Mouse (Mus musculus) heart, postnatal 0 days (tissue): ENCODE measurements around the gene Foxk2. TPM values are rescaled to one million over a fixed set of nuclear protein-coding genes. Genes with fewer than 3 reads are reported as not detected.

Source experiments
- ATAC-seq: fragments of 200-750 bp; cut with Nextera tagmentation; 2 replicates; pipeline ENCODE4 v1.8.0; 2017; ENCODE audit warnings: low read depth, moderate number of reproducible peaks, moderate library complexity; ENCODE audit not compliant: insufficient read depth
- DNase-seq: peaks from one replicate; pipeline ENCODE4 v3.0.0-alpha.2; 2016; ENCODE audit warnings: low spot score
- H3K27ac ChIP-seq: fragments of 300-500 bp; sonication (generic); 2 replicates; pipeline ENCODE4 v1.5.1; 2014; ENCODE audit warnings: low read depth, mild to moderate bottlenecking
- H3K27me3 ChIP-seq: fragments of 300-500 bp; sonication (generic); 2 replicates; pipeline ENCODE4 v1.6.1; 2014; ENCODE audit warnings: low read length, mixed read lengths; ENCODE audit not compliant: control insufficient read depth, insufficient read depth
- H3K36me3 ChIP-seq: fragments of 300-500 bp; sonication (generic); replicated peaks from 2 replicates; pipeline ENCODE4 v1.6.1; 2014; ENCODE audit warnings: low read length, mixed read lengths; ENCODE audit not compliant: control insufficient read depth, insufficient read depth
- H3K4me1 ChIP-seq: fragments of 300-500 bp; sonication (generic); 2 replicates; pipeline ENCODE4 v1.6.1; 2014; ENCODE audit warnings: antibody characterized with exemption; ENCODE audit not compliant: control insufficient read depth, insufficient read depth
- H3K4me2 ChIP-seq: fragments of 300-500 bp; sonication (generic); 2 replicates; pipeline ENCODE4 v1.6.1; 2014; ENCODE audit warnings: low read depth, mild to moderate bottlenecking, low read length, moderate library complexity
- H3K4me3 ChIP-seq: fragments of 300-500 bp; sonication (generic); 2 replicates; pipeline ENCODE4 v1.5.1; 2014; ENCODE audit warnings: low read depth, low read length
- H3K9ac ChIP-seq: fragments of 300-500 bp; sonication (generic); replicated peaks from 2 replicates; pipeline ENCODE4 v1.6.1; 2014; ENCODE audit warnings: low read depth, low read length, mixed read lengths
- H3K9me3 ChIP-seq: fragments of 300-500 bp; sonication (generic); replicated peaks from 2 replicates; pipeline ENCODE4 v1.6.1; 2016; ENCODE audit warnings: low read length; ENCODE audit not compliant: control insufficient read depth
- CTCF ChIP-seq: IDR thresholded peaks from 2 replicates; pipeline ENCODE4 v1.5.1; 2016; ENCODE audit warnings: antibody characterized with exemption, control low read depth, low read depth
- EP300 ChIP-seq: IDR thresholded peaks from 2 replicates; pipeline ENCODE4 v1.6.1; 2016; ENCODE audit warnings: antibody characterized with exemption, low read depth
- WGBS: fragments of 180-500 bp; shearing (Covaris S2); extraction: QIAGEN DNeasy Blood & Tissue Kit; methylation state at CpG from one replicate; pipeline ENCODE4 v1.1.7; 2014; 5-methylcytosine and 5-hydroxymethylcytosine counted together
- polyA plus RNA-seq: library from polyadenylated mRNA; unstranded; fragments of >200 nt; fragmentation: Nextera tagmentation; extraction: Ambion mirVana; gene quantifications from 2 replicates; pipeline ENCODE4 v1.2.1, GENCODE M21; 2015
- total RNA-seq: library from RNA; depleted of rRNA; stranded (reverse); fragments of >200 nt; gene quantifications from 2 replicates; pipeline ENCODE4 v1.2.3, GENCODE M21; 2014; ENCODE audit warnings: low replicate concordance

Foxk2 gene
- total and polyA plus RNA-seq, 2 experiments from 2014 or later: 3.8 to 25.8 TPM

GRCm38 (mm10) chr11:121228129-121229017 is 31.4 kb upstream of the Foxk2 start:
- TF ChIP-seq CTCF (no peak), EP300 (no peak)
- ATAC-seq (0 out of 2 replicates have a peak, but pooled peaks have one; percentile 12), DNase-seq (no peak)
- H3K4me3 ChIP-seq: peak overlapping the region; percentile 77
- no peaks in the 10 kb centered on the region for H3K27me3 ChIP-seq
- 15% methylated on average over 21 of the region's 21 CpGs for WGBS
- H3K36me3 ChIP-seq: peaks cover 33% of the 10 kb centered on the region
- H3K9me3 ChIP-seq: no peaks in the 10 kb centered on the region
- H3K4me2 ChIP-seq: peak overlapping the region; percentile 90
- peak overlapping the region; percentile 79 for H3K27ac ChIP-seq
- peak overlapping the region; percentile 68 for H3K9ac ChIP-seq
- peaks cover 9% of the 10 kb centered on the region for H3K4me1 ChIP-seq

GRCm38 (mm10) chr11:121229018-121229439 is 30.8 kb upstream of the Foxk2 start, which contains the start of gene Cybc1:
Cybc1 (minus strand) TSS chr11:121229322.
- TF ChIP-seq EP300: no peak
- under 1% methylated on average over 23 of the region's 23 CpGs for WGBS

GRCm38 (mm10) chr11:121231191-121231590 is 28.6 kb upstream of the Foxk2 start:
- DNase-seq (no peak), ATAC-seq (no peak)
- peaks cover 15% of the 10 kb centered on the region for H3K4me1 ChIP-seq
- WGBS: 81% methylated on average over 4 of the region's 4 CpGs
- H3K36me3 ChIP-seq: peaks cover 5% of the 10 kb centered on the region; the same call in 1 of the 2 replicates
- H3K9me3 ChIP-seq: no peaks in the 10 kb centered on the region
- H3K27me3 ChIP-seq: no peaks in the 10 kb centered on the region
- H3K27ac ChIP-seq: peak overlapping the region; percentile 59
- H3K9ac ChIP-seq: no peak overlapping the region
- no peak overlapping the region for H3K4me3 ChIP-seq
- TF ChIP-seq EP300: no peak
- TF ChIP-seq CTCF: no peak
- H3K4me2 ChIP-seq: no peak overlapping the region

More at GRCm38 (mm10) chr11:121229018-121229439, 30.8 kb upstream of the Foxk2 start, which contains the start of gene Cybc1:
- peaks cover 9% of the 10 kb centered on the region for H3K4me1 ChIP-seq
- peak within 1 kb of the TSS; percentile 79 for H3K27ac ChIP-seq
- H3K9ac ChIP-seq: peak within 1 kb of the TSS; percentile 68
- peak within 1 kb of the TSS; percentile 90 for H3K4me2 ChIP-seq
- DNase-seq (peak; percentile 80), ATAC-seq (peak; percentile 84)
- H3K27me3 ChIP-seq: no peaks in the 10 kb centered on the region
- no peaks in the 10 kb centered on the region for H3K9me3 ChIP-seq
- peaks cover 26% of the 10 kb centered on the region for H3K36me3 ChIP-seq
- peak within 1 kb of the TSS; percentile 77 for H3K4me3 ChIP-seq

DNA sequence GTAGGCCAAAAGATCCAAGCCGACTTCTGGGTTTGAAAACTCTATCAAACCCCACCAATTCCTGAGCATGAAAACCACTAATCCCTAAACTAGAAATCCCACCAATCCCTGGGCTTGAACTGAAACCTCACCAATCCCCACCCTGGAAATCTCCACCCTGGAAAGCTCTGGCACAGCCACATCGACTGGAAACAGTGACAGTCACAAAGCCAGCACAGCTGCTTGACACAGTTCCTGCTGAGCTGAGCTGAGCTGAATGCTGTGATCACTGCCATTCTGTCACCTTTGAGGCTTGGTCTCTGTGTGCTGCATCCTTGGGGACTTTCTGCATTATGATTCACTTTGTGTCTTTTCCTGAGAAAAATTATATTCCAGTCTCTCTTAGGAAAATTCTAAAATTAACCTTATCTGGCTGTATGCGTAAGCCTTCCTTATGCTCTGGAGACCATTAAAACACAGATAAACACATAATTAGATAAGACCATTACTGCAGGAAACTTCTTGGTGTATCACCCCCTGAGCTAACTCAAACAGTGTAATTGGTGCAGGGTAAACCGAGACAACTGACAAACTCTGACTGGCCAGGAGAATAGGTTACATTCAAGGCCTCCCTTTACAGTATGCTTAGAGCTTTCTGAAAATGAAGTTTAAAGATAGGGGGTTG is 28.0 kb upstream of the Foxk2 start:
- Histone ChIP-seq H3K27me3 (no peaks in the 10 kb centered on the region), H3K4me1 (peaks cover 17% of the 10 kb centered on the region), H3K9me3 (no peaks in the 10 kb centered on the region), H3K4me2 (no peak overlapping the region), H3K9ac (no peak overlapping the region), H3K36me3 (no peaks in the 10 kb centered on the region; the same call in 1 of the 2 replicates), H3K27ac (peak overlapping the region; percentile 59), H3K4me3 (no peak overlapping the region)
- 37% methylated on average over 4 of the region's 4 CpGs for WGBS
- DNase-seq: peak; percentile 64
- no peak for ATAC-seq
- TF ChIP-seq CTCF: no peak
- no peak for TF ChIP-seq EP300

DNA sequence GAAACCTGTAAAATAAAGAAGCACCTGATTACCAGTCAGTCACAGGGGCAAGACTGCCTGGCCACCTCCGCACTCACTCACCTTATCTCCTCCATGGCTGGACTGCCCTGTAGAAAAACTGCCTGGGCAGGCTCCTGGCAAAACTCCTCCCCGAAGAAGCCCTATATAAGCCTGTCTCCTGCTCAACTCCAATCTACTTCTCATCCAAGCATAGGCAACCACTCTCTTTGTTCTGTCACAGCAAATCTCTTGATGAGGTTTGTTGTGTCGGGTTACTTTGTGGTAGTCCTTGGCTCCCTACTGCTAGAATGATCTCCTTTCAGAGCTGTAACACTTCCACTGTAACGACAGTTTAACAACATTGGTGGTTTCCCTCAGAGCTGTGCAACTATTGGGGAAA is 27.1 kb upstream of the Foxk2 start:
- Histone ChIP-seq H3K4me3 (no peak overlapping the region), H3K9me3 (no peaks in the 10 kb centered on the region), H3K4me1 (peaks cover 16% of the 10 kb centered on the region), H3K27me3 (no peaks in the 10 kb centered on the region), H3K4me2 (no peak overlapping the region), H3K36me3 (no peaks in the 10 kb centered on the region), H3K27ac (peak overlapping the region; percentile 7; the same call in 1 of the 2 replicates), H3K9ac (no peak overlapping the region)
- WGBS: 20% methylated on average over 4 of the region's 4 CpGs
- TF ChIP-seq CTCF (no peak), EP300 (no peak)
- DNase-seq (no peak), ATAC-seq (no peak)
